Mouse (Mus musculus): ENCODE measurements at regions not wholly inside any gene's neighbourhood (a gene's known extent, or its start where the extent isn't known, plus 50 kb on each side); places are given as distances from the start of the nearest gene placed in this dataset.
A peak's percentile ranks its signal among the peaks of the same experiment; 100 is the strongest.

DNA sequence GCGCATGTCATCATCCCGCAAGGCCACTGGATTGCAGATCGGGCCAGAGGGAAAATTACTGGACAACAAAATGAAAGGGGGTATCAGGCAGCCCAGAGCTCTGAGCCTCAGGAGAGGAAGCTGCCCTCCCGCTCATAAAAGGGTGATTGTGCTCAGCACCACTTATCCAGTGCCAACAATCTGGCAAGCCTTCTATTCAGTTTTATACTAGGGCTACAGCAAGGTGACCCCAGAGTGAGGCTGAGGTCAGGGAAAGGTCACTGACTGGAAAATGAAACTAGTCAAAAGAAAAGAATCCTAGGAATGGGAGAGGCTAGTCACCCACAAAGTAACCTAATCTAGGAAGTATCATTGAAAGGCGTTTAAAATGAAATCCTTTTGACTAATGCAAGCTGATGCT, 198.5 kb upstream of the Tmem161b start:
- no peak overlapping the region for H3K27ac ChIP-seq (ENCODE audit: insufficient read depth, low read depth, low read length, poor library complexity, severe bottlenecking)
- peaks cover 0 to 2% of the 10 kb centered on the region in 2 experiments; a peak in 1 of 4 replicates for H3K4me1 ChIP-seq (ENCODE audit: control insufficient read depth in 2 of 2, insufficient read depth in 2 of 2, low read length in 2 of 2, poor library complexity in 1 of 2)
- H3K36me3 ChIP-seq (ENCODE audit: control insufficient read depth, insufficient read depth, low read length, poor library complexity, severe bottlenecking) = no peaks in the 10 kb centered on the region
- no peak for TF ChIP-seq ZC3H11A (IDR thresholded peaks at IDR 0.05; ENCODE audit: borderline replicate concordance, low read depth, low read length)
- peak; percentile 19 for DNase-seq (ENCODE audit: low read depth, low spot score)
- H3K9me3 ChIP-seq (ENCODE audit: control insufficient read depth, insufficient read depth, low read depth, low read length) = no peaks in the 10 kb centered on the region
- in situ Hi-C loops (cut with MboI; ENCODE audit: low sequenced_read_pairs in 2 of 2, unreplicated experiment in 2 of 2) = no loop called here
- H3K9ac ChIP-seq (ENCODE audit: insufficient read depth, low read depth, low read length, poor library complexity, severe bottlenecking) = no peak overlapping the region
- H3K4me3 ChIP-seq (ENCODE audit: insufficient read depth in 1 of 2, low read depth in 1 of 2, low read length in 2 of 2, poor library complexity in 1 of 2, severe bottlenecking in 1 of 2) = no peak overlapping the region

DNA sequence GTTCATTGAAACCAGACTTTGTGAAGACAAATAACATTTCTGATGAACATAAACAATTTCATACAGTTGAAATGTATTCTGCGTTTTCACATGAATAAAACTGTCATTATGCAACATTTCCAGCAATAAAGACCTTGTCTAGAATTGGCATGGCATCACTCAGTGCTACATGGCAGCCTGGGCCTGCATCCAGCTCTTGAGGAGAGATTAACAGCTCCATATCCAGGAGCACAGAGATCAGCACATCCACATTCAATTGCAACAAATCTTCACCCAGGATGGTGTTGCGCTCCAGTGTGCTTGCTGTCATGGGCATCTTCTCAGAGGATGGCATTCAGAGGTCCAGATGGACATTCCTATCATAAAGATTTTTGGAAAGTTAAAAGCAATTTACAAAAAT, 196.7 kb upstream of the Tmem161b start:
- no peak overlapping the region for H3K4me3 ChIP-seq (ENCODE audit: insufficient read depth in 1 of 2, low read depth in 1 of 2, low read length in 2 of 2, poor library complexity in 1 of 2, severe bottlenecking in 1 of 2)
- no peak overlapping the region for H3K27ac ChIP-seq (ENCODE audit: insufficient read depth, low read depth, low read length, poor library complexity, severe bottlenecking)
- peaks cover 0 to 2% of the 10 kb centered on the region in 2 experiments; a peak in 1 of 4 replicates for H3K4me1 ChIP-seq (ENCODE audit: control insufficient read depth in 2 of 2, insufficient read depth in 2 of 2, low read length in 2 of 2, poor library complexity in 1 of 2)
- TF ChIP-seq ZC3H11A (IDR thresholded peaks at IDR 0.05; ENCODE audit: borderline replicate concordance, low read depth, low read length) = no peak
- TF ChIP-seq CHD2 (IDR thresholded peaks at IDR 0.05; ENCODE audit: low read depth, low read length) = no peak
- TF ChIP-seq ZNF384 (IDR thresholded peaks at IDR 0.05; ENCODE audit: low read depth, low read length) = no peak
- H3K36me3 ChIP-seq (ENCODE audit: control insufficient read depth, insufficient read depth, low read length, poor library complexity, severe bottlenecking) = no peaks in the 10 kb centered on the region
- no peaks in the 10 kb centered on the region for H3K9me3 ChIP-seq (ENCODE audit: control insufficient read depth, insufficient read depth, low read depth, low read length)
- in situ Hi-C loops (cut with MboI; ENCODE audit: low sequenced_read_pairs in 2 of 2, unreplicated experiment in 2 of 2) = no loop called here
- no peak overlapping the region for H3K9ac ChIP-seq (ENCODE audit: insufficient read depth, low read depth, low read length, poor library complexity, severe bottlenecking)
- no peak for DNase-seq (ENCODE audit: low read depth, low spot score)

DNA sequence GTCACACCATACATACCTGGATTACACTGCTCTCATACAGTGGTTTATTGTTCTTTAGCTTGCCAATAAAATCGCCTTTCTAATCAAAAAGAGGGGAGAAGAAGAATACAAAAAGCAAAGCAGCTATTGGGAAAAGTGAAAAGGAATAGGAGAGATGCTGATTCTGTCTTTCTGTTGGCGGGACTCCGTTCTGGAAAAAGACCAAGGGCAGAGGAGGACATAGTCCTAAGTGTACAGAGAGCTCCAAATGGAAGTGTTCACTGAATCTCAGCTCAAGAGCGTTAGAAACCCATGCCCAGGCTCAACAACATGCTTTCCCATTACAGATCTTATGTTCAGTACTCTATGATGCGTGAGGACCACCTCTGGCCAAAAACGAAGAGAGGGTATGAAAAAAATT, 174.4 kb upstream of the Tmem161b start:
- no peaks in the 10 kb centered on the region for H3K4me1 ChIP-seq (ENCODE audit: control insufficient read depth in 2 of 2, insufficient read depth in 2 of 2, low read length in 2 of 2, poor library complexity in 1 of 2)
- DNase-seq (ENCODE audit: low read depth, low spot score) = no peak
- no peak overlapping the region for H3K9ac ChIP-seq (ENCODE audit: insufficient read depth, low read depth, low read length, poor library complexity, severe bottlenecking)
- H3K9me3 ChIP-seq (ENCODE audit: control insufficient read depth, insufficient read depth, low read depth, low read length) = no peaks in the 10 kb centered on the region
- TF ChIP-seq MAFK (IDR thresholded peaks at IDR 0.05; ENCODE audit: insufficient read depth, low read depth, low read length) (no peak), ZC3H11A (IDR thresholded peaks at IDR 0.05; ENCODE audit: borderline replicate concordance, low read depth, low read length) (no peak), HCFC1 (IDR thresholded peaks at IDR 0.05; ENCODE audit: borderline replicate concordance, insufficient read depth, low read length) (no peak), ZNF384 (IDR thresholded peaks at IDR 0.05; ENCODE audit: low read depth, low read length) (no peak), CHD2 (IDR thresholded peaks at IDR 0.05; ENCODE audit: low read depth, low read length) (no peak)
- H3K36me3 ChIP-seq (ENCODE audit: control insufficient read depth, insufficient read depth, low read length, poor library complexity, severe bottlenecking) = no peaks in the 10 kb centered on the region
- no peak overlapping the region for H3K27ac ChIP-seq (ENCODE audit: insufficient read depth, low read depth, low read length, poor library complexity, severe bottlenecking)
- in situ Hi-C loops (cut with MboI; ENCODE audit: low sequenced_read_pairs in 2 of 2, unreplicated experiment in 2 of 2) = no loop called here
- H3K4me3 ChIP-seq (ENCODE audit: insufficient read depth in 1 of 2, low read depth in 1 of 2, low read length in 2 of 2, poor library complexity in 1 of 2, severe bottlenecking in 1 of 2) = no peak overlapping the region

DNA sequence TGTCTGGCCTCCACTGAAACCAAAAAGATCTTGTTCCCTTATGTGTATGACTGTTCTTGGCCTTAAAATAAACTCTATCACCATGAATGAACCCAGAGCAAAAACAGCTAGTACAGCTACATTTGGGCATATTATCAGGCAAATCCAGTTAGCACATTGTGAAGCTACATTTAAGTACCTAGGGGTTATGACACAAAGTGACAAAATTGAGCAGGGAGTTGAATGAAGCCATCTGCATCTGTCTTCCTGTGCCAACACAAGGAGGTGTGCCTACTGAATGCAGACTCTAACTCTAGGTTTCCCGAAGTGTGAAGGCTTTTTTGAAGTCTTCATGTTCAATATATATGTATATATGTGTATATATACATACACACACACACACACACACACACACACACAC, 169.9 kb upstream of the Tmem161b start:
- TF ChIP-seq HCFC1 (IDR thresholded peaks at IDR 0.05; ENCODE audit: borderline replicate concordance, insufficient read depth, low read length) (no peak), MAFK (IDR thresholded peaks at IDR 0.05; ENCODE audit: insufficient read depth, low read depth, low read length) (no peak), ZC3H11A (IDR thresholded peaks at IDR 0.05; ENCODE audit: borderline replicate concordance, low read depth, low read length) (no peak), CHD2 (IDR thresholded peaks at IDR 0.05; ENCODE audit: low read depth, low read length) (no peak), ZNF384 (IDR thresholded peaks at IDR 0.05; ENCODE audit: low read depth, low read length) (no peak)
- no peak overlapping the region for H3K4me3 ChIP-seq (ENCODE audit: insufficient read depth in 1 of 2, low read depth in 1 of 2, low read length in 2 of 2, poor library complexity in 1 of 2, severe bottlenecking in 1 of 2)

DNA sequence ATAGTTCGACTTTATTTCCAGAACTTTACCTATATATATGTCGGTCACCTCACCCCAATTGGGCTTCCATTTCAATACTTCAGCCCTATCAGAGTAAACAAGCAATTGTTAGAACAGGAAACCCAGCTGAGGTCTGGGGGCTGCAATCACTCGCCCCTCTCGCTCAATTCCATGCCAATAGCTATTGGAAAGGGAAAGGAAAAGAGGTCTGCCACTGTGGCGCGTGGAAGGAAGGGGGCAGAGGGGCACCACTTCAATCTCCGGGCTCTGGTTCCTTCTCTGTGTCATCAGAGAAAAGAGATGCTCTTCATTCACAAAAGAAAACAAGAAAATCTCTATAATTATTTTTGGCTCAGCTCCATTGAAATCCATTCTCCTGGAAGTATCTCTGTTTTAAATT, 167.1 kb upstream of the Tmem161b start:
- DNase-seq (ENCODE audit: low read depth, low spot score) = no peak
- Histone ChIP-seq H3K9me3 (ENCODE audit: control insufficient read depth, insufficient read depth, low read depth, low read length) (no peaks in the 10 kb centered on the region), H3K9ac (ENCODE audit: insufficient read depth, low read depth, low read length, poor library complexity, severe bottlenecking) (no peak overlapping the region), H3K4me1 (ENCODE audit: control insufficient read depth in 2 of 2, insufficient read depth in 2 of 2, low read length in 2 of 2, poor library complexity in 1 of 2) (peaks cover 0 to 5% of the 10 kb centered on the region in 2 experiments; a peak in 1 of 4 replicates), H3K27ac (ENCODE audit: insufficient read depth, low read depth, low read length, poor library complexity, severe bottlenecking) (no peak overlapping the region), H3K36me3 (ENCODE audit: control insufficient read depth, insufficient read depth, low read length, poor library complexity, severe bottlenecking) (no peaks in the 10 kb centered on the region), H3K4me3 (ENCODE audit: insufficient read depth in 1 of 2, low read depth in 1 of 2, low read length in 2 of 2, poor library complexity in 1 of 2, severe bottlenecking in 1 of 2) (no peak overlapping the region)
- in situ Hi-C loops (cut with MboI; ENCODE audit: low sequenced_read_pairs in 2 of 2, unreplicated experiment in 2 of 2) = no loop called here
- no peak for TF ChIP-seq HCFC1 (IDR thresholded peaks at IDR 0.05; ENCODE audit: borderline replicate concordance, insufficient read depth, low read length)
- TF ChIP-seq ZC3H11A (IDR thresholded peaks at IDR 0.05; ENCODE audit: borderline replicate concordance, low read depth, low read length) = no peak
- no peak for TF ChIP-seq CHD2 (IDR thresholded peaks at IDR 0.05; ENCODE audit: low read depth, low read length)
- TF ChIP-seq MAFK (IDR thresholded peaks at IDR 0.05; ENCODE audit: insufficient read depth, low read depth, low read length) = no peak
- no peak for TF ChIP-seq ZNF384 (IDR thresholded peaks at IDR 0.05; ENCODE audit: low read depth, low read length)

More for the DNA sequence above, 169.9 kb upstream of the Tmem161b start:
- in situ Hi-C loops (cut with MboI; ENCODE audit: low sequenced_read_pairs in 2 of 2, unreplicated experiment in 2 of 2) = no loop called here
- no peaks in the 10 kb centered on the region for H3K4me1 ChIP-seq (ENCODE audit: control insufficient read depth in 2 of 2, insufficient read depth in 2 of 2, low read length in 2 of 2, poor library complexity in 1 of 2)
- DNase-seq (ENCODE audit: low read depth, low spot score) = no peak
- no peaks in the 10 kb centered on the region for H3K9me3 ChIP-seq (ENCODE audit: control insufficient read depth, insufficient read depth, low read depth, low read length)
- H3K9ac ChIP-seq (ENCODE audit: insufficient read depth, low read depth, low read length, poor library complexity, severe bottlenecking) = no peak overlapping the region
- H3K36me3 ChIP-seq (ENCODE audit: control insufficient read depth, insufficient read depth, low read length, poor library complexity, severe bottlenecking) = no peaks in the 10 kb centered on the region
- no peak overlapping the region for H3K27ac ChIP-seq (ENCODE audit: insufficient read depth, low read depth, low read length, poor library complexity, severe bottlenecking)
